Mouse (Mus musculus) bone marrow macrophage, adult 2 months (primary cell): Measurements from ENCODE around the gene Tarbp2.

Experiments used
- CTCF ChIP-seq: IDR thresholded peaks from 2 replicates; pipeline ENCODE4 v1.5.1; 2012; ENCODE audit warnings: low read depth, mild to moderate bottlenecking, low read length, moderate library complexity
- POLR2A ChIP-seq: IDR thresholded peaks from 2 replicates; pipeline ENCODE4 v1.6.1; 2012; ENCODE audit warnings: mild to moderate bottlenecking, low read depth, low read length, borderline replicate concordance

GRCm38 (mm10) chr15:102532106-102532900 lies 14.3 kb downstream of the Tarbp2 start:
- TF ChIP-seq CTCF: no peak
- no peak for TF ChIP-seq POLR2A
